Mouse (Mus musculus): ENCODE data around the gene Vmn1r86.

DNA sequence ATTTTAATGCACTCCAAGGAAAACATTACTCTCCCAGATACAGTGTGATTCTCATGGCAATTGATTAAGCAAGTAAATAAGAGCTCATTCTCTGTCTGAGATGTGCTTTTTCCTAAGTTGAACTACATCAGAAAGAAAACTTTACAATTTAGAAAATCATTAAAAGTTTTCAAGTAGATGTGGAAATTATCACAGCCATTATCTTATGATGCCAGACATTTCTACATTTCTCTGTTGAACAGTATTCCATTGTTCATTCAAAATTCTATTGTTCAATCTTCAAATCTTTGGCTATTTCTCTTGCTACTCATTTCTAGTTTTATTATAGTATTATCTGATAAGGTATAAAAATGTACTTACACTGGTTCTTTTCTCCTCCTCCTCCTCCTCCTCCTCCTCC is at the start of gene Vmn1r86:
- no peak for TF ChIP-seq POLR2A (IDR thresholded peaks at IDR 0.05; ENCODE audit: low read depth, low read length)
- TF ChIP-seq CTCF (IDR thresholded peaks at IDR 0.05; ENCODE audit: extremely low read depth, insufficient read length, insufficient replicate concordance, low read depth, low read length): no peak
